Mouse (Mus musculus): ENCODE data around the gene Thap11.
A peak's percentile ranks its signal among the peaks of the same experiment; 100 is the strongest.

Thap11 gene

DNA sequence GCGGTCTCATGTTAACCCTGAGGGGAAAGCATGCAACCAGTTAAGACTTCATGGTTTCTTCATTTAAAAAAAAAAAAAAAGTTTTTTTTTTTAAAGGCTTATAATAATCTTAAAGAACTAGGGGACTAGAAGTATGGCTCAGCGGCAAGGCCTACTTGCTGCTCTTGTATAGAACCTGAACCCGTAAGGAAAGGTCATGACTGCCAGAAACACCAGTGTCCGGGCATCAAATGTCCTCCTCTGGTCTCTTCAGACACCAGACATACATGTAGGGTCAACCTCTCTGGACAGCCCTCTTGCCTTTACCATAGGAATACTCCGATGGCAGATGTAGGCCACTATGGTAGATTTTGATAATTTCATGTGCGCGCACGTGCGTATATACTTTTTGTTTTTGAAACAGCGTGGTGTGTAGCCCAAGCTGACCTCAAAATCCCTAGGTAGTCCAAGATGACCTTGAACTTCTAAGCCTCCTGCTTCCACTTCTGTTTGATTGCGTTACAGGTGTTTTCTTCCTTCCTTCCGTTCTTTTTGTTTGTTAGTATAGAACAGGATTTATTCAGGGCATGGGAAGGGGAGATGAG is 2.7 kb upstream of the Thap11 start:
- no peak for DNase-seq (ENCODE audit: low read depth)

- no peak for DNase-seq (ENCODE audit: low read depth)
Measured at GRCm38 (mm10) chr8:105853178-105853577, 1.8 kb upstream of the Thap11 start, which contains the start of gene Cenpt. Gene Cenpt, minus strand, starts transcription at chr8:105853278.

DNA sequence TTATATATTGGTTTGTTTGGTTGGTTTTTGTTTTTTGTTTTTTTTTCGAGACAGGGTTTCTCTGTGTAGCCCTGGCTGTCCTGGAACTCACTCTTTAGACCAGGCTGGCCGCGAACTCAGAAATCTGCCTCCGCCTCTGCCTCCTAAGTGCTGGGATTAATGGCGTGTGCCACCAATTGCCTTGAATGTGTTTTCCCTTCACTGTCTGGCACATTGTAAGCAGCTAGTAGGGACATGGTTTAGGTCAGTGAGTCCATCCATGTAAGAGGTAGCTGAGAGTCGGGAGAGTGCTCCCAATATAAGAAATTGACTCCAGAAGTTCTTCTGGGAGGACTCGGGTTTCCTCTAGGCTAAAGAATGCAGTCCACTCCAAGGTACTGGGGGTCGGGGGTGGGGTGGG is 629 bp upstream of the Thap11 start:
- no peak for DNase-seq (ENCODE audit: low read depth)

DNA sequence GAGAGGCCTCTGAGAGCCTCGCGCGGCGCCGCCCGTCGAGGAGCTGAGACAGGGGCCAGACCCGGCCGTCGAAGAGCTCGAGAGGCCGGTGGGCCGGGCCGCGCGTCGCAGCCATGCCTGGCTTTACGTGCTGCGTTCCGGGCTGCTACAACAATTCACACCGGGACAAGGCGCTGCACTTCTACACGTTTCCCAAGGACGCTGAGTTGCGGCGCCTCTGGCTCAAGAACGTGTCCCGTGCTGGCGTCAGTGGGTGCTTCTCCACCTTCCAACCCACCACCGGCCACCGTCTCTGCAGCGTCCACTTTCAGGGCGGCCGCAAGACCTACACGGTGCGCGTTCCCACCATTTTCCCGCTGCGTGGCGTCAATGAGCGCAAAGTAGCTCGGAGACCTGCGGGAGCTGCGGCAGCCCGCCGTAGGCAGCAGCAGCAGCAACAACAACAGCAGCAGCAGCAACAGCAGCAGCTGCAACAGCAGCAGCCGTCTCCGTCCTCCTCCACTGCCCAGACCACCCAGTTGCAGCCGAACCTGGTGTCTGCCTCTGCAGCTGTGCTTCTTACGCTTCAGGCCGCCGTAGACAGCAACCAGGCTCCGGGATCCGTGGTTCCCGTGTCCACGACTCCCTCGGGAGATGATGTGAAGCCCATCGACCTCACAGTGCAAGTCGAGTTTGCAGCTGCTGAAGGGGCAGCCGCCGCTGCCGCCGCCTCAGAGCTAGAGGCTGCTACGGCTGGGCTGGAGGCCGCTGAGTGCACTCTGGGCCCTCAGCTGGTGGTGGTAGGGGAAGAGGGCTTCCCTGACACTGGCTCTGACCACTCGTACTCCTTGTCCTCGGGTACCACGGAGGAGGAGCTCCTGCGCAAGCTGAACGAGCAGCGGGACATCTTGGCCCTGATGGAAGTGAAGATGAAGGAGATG is 576 bp downstream of the Thap11 start:
- no peak for DNase-seq (ENCODE audit: low read depth)

DNA sequence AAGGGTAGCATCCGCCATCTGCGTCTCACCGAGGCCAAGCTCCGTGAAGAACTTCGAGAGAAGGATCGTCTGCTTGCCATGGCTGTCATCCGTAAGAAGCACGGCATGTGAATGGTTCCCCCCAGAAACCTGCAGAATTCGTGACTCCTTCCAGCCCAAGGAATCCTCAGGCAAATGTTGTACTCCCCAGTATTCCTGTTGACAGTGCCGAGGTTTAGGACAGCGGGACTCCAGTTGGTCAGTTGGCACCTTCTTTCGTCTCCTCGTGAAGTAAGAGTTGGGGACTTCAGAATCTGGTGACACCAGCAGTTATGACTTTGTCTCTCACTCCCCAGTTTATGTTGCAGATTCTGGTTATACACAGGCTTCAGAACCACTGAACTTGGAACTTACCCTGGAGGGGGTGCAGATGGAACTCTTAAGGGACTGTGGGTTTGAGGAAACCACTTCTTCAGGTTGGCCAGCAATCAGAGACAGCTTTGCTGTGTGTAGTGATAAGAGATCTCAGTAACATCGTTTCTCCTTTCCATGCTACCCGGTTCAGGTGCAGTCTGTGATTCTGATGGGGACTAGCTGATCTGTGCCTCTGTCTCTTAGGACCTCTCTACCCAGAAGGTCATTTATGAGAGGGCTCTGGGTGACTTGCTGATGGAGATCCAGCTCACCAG is 1.4 kb downstream of the Thap11 start:
- peak; percentile 41 for DNase-seq (ENCODE audit: low read depth)

- no peak for DNase-seq (ENCODE audit: low read depth)
Measured at GRCm38 (mm10) chr8:105858495-105858894, 3.6 kb downstream of the Thap11 start.

GRCm38 (mm10) chr8:105859314-105859713 is 4.4 kb downstream of the Thap11 start:
- peak; percentile 52 for DNase-seq (ENCODE audit: low read depth)

DNA sequence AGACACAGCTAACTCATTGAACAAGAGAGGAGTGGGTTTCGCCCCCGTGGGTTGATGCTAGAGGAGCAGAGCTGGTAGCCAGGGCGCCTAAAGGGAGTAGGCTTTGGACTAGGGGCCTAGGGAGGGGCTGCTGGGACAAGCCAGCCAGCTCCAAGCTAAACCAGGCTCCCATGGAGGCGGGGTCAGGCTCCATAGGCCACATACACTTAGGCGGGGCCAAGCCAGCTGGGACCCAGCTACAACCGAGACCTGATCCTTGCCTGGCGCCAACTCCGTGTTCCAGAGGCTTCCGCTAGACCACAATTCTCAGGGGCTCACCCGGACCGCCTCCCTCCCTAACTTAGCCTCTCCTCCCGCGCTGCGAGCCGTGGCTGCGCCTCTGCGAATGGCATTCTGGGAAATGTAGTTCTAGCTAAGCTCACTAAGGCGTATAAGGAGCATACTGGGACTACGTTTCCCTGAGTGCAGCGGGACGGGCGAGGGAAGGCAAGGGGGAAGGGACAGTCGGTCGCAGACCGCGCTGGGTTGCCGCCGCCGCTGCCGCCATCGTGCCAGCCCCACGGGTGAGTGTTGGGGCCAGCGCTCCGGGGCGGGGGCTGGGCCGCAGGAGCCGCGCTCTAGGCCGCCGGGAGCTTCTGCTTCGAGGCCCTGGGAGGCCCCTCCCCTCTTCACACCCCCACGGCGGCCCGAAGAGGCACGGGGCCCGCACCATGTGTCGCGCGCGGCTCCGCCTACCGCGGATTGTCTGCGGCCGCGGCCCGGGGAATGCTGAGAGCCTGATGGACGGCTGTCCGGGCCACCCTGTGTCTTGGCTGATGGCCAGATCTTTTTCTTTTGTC is 5.4 kb downstream of the Thap11 start, which contains the start of gene Nutf2:
Gene Nutf2, plus strand, starts transcription at position 438 of the 839 bp plus-strand sequence.
- DNase-seq (ENCODE audit: low read depth), result peak; percentile 95

GRCm38 (mm10) chr8:105861951-105862350 is 7.0 kb downstream of the Thap11 start:
- DNase-seq (ENCODE audit: low read depth), result peak; percentile 44

GRCm38 (mm10) chr8:105866364-105867029 is 11.6 kb downstream of the Thap11 start:
- no peak for DNase-seq (ENCODE audit: low read depth)

DNA sequence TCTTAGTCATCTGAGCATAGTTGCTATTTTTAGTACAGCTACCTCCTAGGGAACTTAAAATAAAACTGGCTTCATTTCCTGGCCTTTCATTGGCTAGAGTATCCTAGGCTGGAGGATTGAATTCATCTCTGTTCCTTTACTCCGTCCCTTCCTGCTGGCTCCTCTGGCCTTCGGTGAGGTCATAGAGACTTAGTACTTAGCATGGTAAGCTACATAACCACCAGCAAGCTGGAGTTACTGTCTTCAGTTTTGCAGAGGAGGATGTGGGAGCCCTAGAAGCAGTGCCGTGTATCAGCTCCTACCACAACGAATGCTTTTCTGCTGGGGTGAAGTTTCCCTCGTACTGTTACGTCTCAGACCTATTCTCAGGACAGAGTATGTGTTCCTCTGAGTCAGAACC is 19.4 kb downstream of the Thap11 start:
- no peak for DNase-seq (ENCODE audit: low read depth)

- DNase-seq (ENCODE audit: low read depth), result peak; percentile 94
Measured at GRCm38 (mm10) chr8:105880754-105881520, 26.0 kb downstream of the Thap11 start, which contains the start of gene Edc4. Gene Edc4, plus strand, starts transcription at chr8:105880881.

GRCm38 (mm10) chr8:105889756-105890465 is 35.0 kb downstream of the Thap11 start:
- DNase-seq (ENCODE audit: low read depth), result no peak

- DNase-seq (ENCODE audit: low read depth), result no peak
Measured at GRCm38 (mm10) chr8:105890870-105891269, 35.9 kb downstream of the Thap11 start.

GRCm38 (mm10) chr8:105892432-105892831 is 37.5 kb downstream of the Thap11 start:
- DNase-seq (ENCODE audit: low read depth), result peak; percentile 58

DNA sequence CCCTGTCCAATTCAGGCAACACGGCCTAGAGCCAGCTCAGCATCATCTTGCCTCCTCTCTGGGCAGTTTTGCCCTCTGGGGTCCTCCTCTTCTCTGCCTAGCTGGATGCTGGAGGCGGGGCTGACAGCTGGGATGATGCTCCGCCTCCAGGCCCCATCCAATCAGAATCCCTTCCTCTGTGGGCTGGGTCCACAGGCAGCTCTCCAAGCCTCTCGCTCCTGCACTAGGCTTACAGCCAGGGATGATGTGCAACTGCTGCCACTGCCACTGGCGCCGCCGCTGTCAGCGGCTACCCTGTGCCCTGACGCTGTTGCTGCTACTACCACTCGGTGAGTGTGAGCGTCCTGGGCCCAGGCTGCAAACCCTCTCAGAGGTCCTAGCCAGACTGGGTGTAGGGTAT is 38.4 kb downstream of the Thap11 start, which contains the start of gene Nrn1l:
Gene Nrn1l, plus strand, starts transcription at position 229 of the 400 bp plus-strand sequence.
- peak; percentile 25 for DNase-seq (ENCODE audit: low read depth)

GRCm38 (mm10) chr8:105897801-105898480 is 43.0 kb downstream of the Thap11 start:
- no peak for DNase-seq (ENCODE audit: low read depth)

DNA sequence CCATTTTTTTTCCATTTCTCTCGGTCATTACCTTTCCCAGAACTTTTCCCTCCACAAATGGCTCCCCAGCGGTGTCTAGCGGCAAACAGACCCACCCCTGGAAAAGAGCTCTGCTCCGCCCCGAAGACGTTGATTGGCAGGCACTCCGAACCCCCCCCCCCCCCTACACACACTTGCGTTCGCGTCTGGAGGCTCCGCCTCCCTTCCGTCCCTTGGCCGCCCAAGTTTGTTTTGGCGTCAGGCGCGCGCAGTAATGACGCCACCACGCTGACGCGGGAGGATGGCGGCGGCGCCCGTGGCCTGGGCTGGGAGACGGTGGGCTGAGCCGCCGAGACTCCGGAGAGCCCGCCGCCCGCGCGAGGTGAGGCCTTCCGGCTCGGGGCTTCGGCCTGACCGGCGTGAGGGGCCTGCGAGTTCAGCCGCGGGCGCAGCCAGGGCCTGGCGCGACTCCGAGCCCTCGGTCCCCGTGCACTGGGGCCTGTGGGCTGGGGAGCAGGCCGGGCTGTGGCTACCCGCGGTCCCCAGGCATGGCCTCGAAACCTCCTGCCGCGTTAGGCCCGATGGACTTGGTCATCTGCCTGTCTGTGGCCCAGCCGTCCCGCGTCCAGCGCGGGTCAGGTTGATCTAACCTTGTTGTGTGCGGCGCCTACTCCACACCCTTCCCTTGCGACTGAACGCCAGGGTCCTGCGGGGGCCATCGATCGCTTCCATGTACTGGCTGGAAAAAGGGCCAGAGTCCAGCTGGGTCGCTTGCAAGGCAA is 45.4 kb downstream of the Thap11 start, which contains the start of gene Pskh1:
Gene Pskh1, plus strand, starts transcription at position 262 of the 761 bp plus-strand sequence.
- peak; percentile 96 for DNase-seq (ENCODE audit: low read depth)

Data from induced T-regulatory cell, adult 2 months (primary cell).